Mouse (Mus musculus): ENCODE data around the gene Evc. TPM values are rescaled to one million over a fixed set of nuclear protein-coding genes. Genes with fewer than 3 reads are reported as not detected.

The Evc gene
- polyA plus RNA-seq, 1 experiment from 2014 or later, result 1.9 TPM

GRCm38 (mm10) chr5:37241651-37242151, 95.0 kb downstream of the Evc start, which contains the start of gene Crmp1:
Gene Crmp1 (plus strand): TSS chr5:37241940.
- no peaks in the 10 kb centered on the region for H3K9me3 ChIP-seq (replicated peaks)
- peaks cover 68% of the 10 kb centered on the region for H3K27me3 ChIP-seq
- H3K4me3 ChIP-seq (replicated peaks), result peak within 1 kb of the TSS; percentile 26
- H3K4me1 ChIP-seq (replicated peaks), result peaks cover 8% of the 10 kb centered on the region; the same call in 1 of the 2 replicates
- peak within 1 kb of the TSS; percentile 50 for H3K4me2 ChIP-seq
- WGBS (ENCODE audit: insufficient replicate concordance), result 3% methylated on average over 56 of the region's 56 CpGs
- ATAC-seq (ENCODE audit: low read depth) (peak; percentile 67), DNase-seq (peak; percentile 29)
- no peak within 1 kb of the TSS for H3K27ac ChIP-seq
- H3K36me3 ChIP-seq, result no peaks in the 10 kb centered on the region
- H3K9ac ChIP-seq, result no peak within 1 kb of the TSS

- no peaks in the 10 kb centered on the region for H3K9me3 ChIP-seq (replicated peaks)
- no peak overlapping the region for H3K27ac ChIP-seq
- no peaks in the 10 kb centered on the region for H3K36me3 ChIP-seq
- DNase-seq, result no peak
- peaks cover 8% of the 10 kb centered on the region; the same call in 1 of the 2 replicates for H3K4me1 ChIP-seq (replicated peaks)
- H3K27me3 ChIP-seq, result peaks cover 63% of the 10 kb centered on the region
- ATAC-seq (ENCODE audit: low read depth), result no peak
- H3K4me2 ChIP-seq, result 0 out of 2 replicates have a peak overlapping the region, but pooled peaks have one; percentile 50
- H3K4me3 ChIP-seq (replicated peaks), result no peak overlapping the region; the same call in 1 of the 2 replicates
- WGBS (ENCODE audit: insufficient replicate concordance), result 14% methylated on average over 9 of the region's 9 CpGs
- H3K9ac ChIP-seq, result no peak overlapping the region
These were observed 95.5 kb downstream of the Evc start for GRCm38 (mm10) chr5:37241224-37241623.

DNA sequence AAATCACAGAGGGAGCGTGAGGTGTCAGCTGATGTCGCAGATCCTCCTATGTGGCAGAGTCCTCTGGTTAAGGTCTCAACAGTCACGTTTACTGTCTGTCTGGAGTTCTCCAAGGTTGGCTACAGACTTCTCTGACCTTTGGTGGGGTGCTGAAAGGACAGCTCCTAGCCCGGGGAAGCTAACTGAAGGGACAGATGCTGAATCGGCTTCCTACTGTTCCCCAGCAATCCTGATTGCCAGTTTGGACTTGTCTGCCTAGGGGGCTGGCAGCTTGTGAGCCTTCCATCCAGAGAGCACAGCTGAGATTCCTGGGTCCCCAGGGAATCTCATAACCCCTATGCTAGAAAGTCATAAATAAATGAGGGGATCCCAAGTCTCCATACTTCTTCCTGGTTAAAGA, 96.1 kb downstream of the Evc start:
- peaks cover 57% of the 10 kb centered on the region for H3K27me3 ChIP-seq
- 6% methylated on average over 5 of the region's 5 CpGs for WGBS (ENCODE audit: insufficient replicate concordance)
- H3K4me1 ChIP-seq (replicated peaks), result peaks cover 8% of the 10 kb centered on the region; the same call in 1 of the 2 replicates
- no peak overlapping the region for H3K27ac ChIP-seq
- H3K4me3 ChIP-seq (replicated peaks), result no peak overlapping the region
- H3K9me3 ChIP-seq (replicated peaks), result no peaks in the 10 kb centered on the region
- H3K36me3 ChIP-seq, result no peaks in the 10 kb centered on the region
- no peak overlapping the region for H3K9ac ChIP-seq
- DNase-seq (no peak), ATAC-seq (ENCODE audit: low read depth) (no peak)
- H3K4me2 ChIP-seq, result no peak overlapping the region

Other genes with a start within 250 kb of the Evc start
- 1.8 and 2.4 TPM in 2 replicates for gene Crmp1, start 95.0 kb downstream of the Evc start, polyA plus RNA-seq (2015; fragmentation: Nextera tagmentation; extraction: Ambion mirVana)
- gene Evc2, start 1.6 kb upstream of the Evc start, polyA plus RNA-seq (2015; fragmentation: Nextera tagmentation; extraction: Ambion mirVana), result 1.9 and 2.9 TPM in 2 replicates